Mouse (Mus musculus) Muller cell, postnatal 12 days (primary cell): ENCODE data around the gene Trip6.

ENCODE experiments used
- DNase-seq: peaks from one replicate; pipeline ENCODE4 v3.0.0-alpha.2; 2015; ENCODE audit errors: inconsistent ontology term

Gene Trip6

DNA sequence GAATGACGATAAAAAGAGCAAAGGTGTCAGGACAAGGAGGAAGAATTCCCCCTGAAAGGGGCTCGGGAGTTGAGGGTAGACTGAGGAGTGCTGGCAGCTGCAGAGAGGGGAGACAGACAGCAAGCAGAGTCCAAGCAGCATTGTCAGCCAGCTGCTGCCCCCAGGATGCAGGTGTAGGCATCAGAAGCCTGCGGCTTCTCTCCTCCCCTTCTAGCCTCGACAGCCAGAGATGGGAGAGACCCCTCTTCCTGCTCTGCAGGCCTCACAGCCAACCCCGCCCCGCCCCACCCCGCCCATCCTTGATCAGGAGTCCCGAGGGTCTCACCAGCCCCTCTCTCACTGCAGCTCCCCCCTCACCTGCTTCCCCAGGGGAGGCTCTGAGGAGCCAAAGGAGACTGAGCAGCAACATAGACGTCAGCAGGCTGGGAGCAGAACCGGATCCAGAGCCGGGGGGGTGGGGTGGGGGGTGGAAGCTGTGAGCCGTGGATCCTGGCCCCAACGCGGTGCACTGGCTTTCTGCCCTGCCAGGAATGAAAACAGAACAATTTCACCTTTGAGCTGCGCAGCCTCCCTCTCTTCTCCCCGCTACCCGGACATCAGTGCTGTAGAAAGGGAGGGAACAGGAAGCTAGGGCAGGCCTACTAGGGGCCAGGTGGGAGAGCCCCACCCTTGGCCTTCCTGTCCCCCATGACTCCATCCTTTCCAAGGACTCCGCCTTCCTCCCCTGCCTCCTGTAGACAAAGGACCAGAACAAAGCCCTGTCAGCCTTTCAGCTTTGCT, 45.9 kb downstream of the Trip6 start:
- DNase-seq: no peak

DNA sequence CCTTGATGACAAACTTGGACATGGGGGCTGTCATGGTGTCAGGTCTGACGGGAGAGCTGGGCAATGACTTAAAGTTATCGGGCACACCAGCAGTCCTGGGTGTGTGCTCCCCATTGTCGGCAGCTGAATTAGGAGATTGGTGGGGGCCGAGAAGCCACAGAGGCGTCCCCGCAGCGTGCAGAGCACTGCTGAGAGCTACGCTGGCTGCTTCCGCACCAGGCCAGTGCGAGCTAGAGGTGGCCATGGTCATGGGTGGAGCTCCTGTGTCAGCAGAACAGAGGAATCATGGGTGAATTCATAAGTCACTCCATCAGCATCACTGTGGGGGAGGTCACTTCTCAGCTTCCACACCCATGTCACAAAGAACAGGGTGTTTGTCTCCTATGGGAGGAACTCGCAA, 49.4 kb downstream of the Trip6 start:
- no peak for DNase-seq

GRCm38 (mm10) chr5:137263897-137264720, 50.1 kb downstream of the Trip6 start:
- no peak for DNase-seq
